Mouse (Mus musculus) heart, adult 8-10 months (tissue): ENCODE data around the gene Cgn. TPM values are rescaled to one million over a fixed set of nuclear protein-coding genes. Genes with fewer than 3 reads are reported as not detected.
A peak's percentile ranks its signal among the peaks of the same experiment; 100 is the strongest.

ENCODE experiments used
- DNase-seq: peaks from one replicate; pipeline ENCODE4 v3.0.0; 2022; ENCODE audit warnings: low spot score
- total RNA-seq, 4 experiments: library from RNA; stranded (reverse); gene quantifications; 2 replicates each; pipeline ENCODE4 v1.2.4; 2022

The Cgn gene
- total RNA-seq, result under 1 TPM; 0.37 to 0.85 (median 0.54) TPM

DNA sequence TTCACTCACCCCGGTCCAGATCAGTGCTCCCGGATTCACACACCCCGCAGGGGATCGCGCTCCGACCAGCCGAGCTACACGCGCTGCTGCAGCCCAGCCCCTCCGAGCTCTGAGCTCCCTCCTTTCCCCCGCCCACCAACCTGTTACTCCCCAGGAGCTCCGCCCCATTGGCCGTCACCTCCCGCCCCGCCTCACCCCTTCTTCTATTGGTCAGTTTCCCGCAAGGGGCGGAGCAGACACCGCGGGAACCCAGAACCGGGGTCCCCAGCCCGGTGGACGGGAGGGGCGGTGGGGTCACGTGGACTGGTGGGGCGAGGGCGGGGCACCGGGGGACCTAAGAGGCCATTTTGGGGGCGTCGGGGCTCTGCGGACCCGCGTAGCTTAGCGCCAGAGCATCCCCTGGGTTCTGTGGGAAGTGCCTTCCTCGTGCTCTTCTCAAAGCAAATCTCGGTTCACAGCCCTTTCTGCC is at the start of gene Cgn:
Gene Cgn, minus strand, starts transcription at position 126 of the 469 bp plus-strand sequence.
- DNase-seq, result peak; percentile 81

DNA sequence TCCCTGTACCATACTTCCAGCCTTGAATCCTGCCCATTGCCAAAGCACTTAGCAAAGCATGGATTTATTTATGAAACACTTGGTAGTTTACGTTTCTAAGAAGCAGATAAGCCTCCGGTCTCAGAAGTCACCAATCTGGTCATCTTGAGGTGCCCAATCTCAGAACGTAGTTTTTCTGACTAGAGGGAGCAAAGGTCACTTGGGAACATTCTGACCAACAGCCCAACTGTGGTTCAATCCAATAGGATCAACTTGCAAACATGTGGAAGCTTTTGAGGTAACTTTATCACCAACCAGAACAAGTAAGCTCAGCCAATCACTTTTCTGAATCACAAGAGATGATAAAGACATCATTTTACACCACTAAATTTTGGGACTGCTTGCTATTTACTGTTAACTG is 49.1 kb upstream of the Cgn start:
- no peak for DNase-seq

- no peak for DNase-seq
Measured at GRCm38 (mm10) chr3:94833358-94833757, 47.1 kb upstream of the Cgn start.

- no peak for DNase-seq
Measured at GRCm38 (mm10) chr3:94832701-94833100, 46.4 kb upstream of the Cgn start.

- no peak for DNase-seq
Measured at GRCm38 (mm10) chr3:94832100-94832499, 45.8 kb upstream of the Cgn start.

DNA sequence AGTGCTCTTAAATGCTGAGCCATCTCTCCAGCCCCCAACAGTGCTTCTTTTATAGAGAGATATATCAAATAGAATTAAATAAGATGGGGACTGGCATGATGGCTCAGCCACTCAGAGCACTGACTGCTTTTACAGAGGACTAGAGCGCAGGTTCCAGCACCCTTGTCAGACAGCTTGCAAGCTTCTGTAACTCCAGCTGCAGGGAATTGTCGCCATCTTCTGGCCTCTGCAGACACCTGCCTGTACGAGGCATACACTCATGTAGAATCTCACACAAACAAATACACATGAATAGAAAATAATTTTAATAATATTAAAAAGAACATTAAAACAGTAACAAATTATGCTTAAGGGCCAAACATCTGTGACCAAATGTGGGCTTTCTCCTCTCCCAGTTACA is 37.8 kb upstream of the Cgn start:
- DNase-seq, result no peak

DNA sequence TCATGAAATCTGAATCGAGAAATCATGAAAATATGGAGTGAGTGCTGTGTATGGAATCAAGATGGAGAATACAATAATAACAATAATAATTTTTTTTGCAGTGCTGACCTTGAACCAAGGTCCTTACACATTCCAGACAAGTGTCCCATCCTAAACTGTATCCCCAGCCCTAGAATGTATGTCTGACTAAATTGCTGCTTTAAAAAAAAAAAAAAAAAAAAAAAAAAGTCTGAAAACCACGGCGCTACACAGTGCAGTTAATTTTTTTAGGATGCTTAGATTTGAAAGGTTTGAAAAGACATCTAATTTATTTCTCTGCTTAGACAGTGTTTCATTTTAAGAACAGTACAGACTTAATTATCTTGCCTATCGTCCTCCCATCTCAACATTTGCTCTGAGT is 35.8 kb upstream of the Cgn start:
- no peak for DNase-seq

DNA sequence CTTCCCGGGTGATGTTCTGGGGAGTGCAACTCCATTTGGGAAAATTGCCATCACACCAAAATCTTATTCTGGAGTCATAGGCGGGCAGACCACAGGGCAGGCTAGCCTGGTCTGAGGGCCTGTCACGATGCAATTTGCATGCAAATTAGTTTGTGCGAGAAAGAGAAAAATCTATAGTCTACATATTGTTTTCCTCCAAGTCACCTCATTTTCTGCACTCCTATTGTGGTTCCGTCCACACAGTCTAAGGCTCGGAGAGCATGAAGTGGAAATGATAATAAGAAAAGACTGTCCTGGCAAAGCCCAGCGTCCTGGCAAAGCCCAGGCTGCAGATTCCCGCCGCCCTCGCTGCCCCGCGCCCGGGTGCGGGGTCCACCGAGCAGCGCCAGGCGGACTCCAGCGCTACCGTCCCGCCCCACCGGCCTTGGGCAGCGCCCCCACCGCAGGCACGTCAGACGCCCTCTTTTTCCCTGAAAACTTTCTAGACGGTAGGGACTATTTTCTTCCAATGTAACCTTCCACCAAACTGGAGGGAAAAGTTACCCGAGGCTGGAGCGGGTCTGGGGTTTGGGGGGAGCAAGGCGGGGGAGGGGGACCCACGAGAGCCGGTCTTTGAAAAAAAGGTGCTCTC is 34.8 kb upstream of the Cgn start:
- DNase-seq, result peak; percentile 50

- no peak for DNase-seq
Measured at GRCm38 (mm10) chr3:94819452-94820425, 33.4 kb upstream of the Cgn start.

GRCm38 (mm10) chr3:94817731-94818130 is 31.4 kb upstream of the Cgn start:
- no peak for DNase-seq

DNA sequence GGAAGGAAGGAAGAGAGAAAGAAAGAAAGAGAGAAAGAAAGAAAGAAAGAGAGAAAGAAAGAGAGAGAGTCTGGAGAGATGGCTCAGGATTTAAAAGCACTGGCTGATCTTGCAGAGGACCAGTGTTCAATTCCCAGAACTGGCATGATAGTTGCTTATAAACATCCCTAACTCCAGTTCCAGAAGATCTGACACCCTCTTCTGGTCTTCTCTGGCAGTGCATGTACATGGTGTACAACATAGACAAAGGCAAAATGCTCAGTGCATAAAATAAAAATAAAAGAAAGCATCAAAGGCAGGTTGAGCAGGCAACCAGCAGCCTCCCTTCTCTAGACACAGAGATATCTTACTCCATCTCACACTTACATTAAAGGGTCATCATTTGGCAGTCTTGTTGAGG is 29.3 kb upstream of the Cgn start:
- DNase-seq, result no peak

DNA sequence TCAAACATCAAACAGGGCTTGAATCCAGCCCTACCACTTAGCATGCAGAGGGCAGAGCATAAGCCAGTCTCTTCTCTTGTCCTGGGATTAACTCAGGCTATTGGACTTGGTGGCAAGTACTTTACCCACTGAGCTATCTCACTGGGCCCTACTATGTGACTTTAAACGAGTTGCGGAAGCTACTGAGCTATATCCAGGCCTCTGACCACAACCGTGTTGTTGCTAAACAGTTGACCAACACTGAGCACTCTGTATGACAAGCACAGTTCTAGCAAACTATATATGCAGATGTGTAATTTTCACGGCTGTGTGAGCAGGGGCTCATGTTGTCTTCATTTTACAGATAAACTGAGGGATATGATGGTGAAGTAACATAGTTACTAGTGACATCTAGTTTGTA is 28.4 kb upstream of the Cgn start:
- DNase-seq, result no peak

- no peak for DNase-seq
Measured at GRCm38 (mm10) chr3:94814063-94814462, 27.8 kb upstream of the Cgn start.

- DNase-seq, result no peak
Measured at GRCm38 (mm10) chr3:94813651-94814050, 27.4 kb upstream of the Cgn start.

DNA sequence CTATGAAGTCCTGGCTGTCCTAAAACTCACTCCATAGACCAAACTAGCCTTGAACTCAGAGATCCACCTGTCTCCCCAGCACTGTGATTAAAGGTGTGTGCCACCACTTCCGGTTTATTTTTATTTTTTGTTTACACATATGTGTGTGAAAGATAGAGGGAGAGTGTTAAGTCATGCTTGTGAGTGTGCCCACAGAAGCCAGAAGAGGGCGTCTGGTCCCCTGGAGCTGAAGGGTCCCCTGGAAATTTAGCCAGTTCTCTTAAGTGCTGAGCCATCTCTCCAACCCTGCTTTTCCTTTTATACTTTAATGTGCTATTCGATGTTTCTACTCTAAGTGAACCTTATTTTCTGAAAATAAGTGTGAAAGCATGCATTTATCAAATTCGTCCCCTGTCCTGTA is 25.3 kb upstream of the Cgn start:
- no peak for DNase-seq

GRCm38 (mm10) chr3:94808296-94808695 is 22.0 kb upstream of the Cgn start:
- DNase-seq, result no peak

DNA sequence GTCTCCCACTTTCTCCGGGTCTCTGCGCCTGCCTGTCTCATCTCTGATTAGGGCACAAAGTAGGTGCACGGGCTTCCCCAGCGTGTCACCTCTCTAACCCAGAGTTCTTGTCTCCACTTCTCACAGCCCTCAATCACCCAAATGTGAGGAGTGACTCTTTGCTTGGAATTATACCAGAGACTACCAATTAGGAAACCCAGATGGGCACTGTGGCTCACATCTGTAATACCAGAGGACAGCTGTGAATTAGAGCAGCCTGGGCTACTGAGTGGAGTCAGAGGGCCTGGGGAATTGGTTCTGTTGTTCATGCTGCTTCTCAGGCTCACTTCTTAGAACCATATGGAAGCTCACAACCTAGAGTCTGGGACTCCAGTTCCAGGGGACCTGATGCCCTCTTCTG is 18.7 kb upstream of the Cgn start:
- no peak for DNase-seq

- peak; percentile 14 for DNase-seq
Measured at GRCm38 (mm10) chr3:94804146-94804545, 17.9 kb upstream of the Cgn start.

DNA sequence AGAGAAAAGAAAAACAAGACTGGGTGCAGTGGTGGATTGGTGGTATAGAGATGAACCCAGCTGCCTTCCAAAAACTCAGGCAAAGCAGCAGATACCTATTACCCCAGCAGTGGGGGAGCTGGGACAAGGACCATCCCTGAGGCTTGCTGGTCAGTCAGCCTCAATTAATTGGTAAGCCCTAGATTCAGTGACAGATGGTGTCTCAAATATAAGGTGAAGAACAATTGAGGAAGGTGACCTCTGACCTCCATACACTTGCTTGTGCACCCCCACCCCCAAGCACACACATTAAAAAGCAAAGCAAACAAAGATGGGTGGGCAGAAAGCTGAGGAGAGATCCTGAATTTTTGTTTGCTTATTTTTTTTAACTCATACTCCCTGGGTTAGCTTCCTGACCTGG is 9.9 kb upstream of the Cgn start:
- DNase-seq, result no peak

- no peak for DNase-seq
Measured at GRCm38 (mm10) chr3:94795596-94796140, 9.4 kb upstream of the Cgn start.

- no peak for DNase-seq
Measured at GRCm38 (mm10) chr3:94794359-94794758, 8.1 kb upstream of the Cgn start.

DNA sequence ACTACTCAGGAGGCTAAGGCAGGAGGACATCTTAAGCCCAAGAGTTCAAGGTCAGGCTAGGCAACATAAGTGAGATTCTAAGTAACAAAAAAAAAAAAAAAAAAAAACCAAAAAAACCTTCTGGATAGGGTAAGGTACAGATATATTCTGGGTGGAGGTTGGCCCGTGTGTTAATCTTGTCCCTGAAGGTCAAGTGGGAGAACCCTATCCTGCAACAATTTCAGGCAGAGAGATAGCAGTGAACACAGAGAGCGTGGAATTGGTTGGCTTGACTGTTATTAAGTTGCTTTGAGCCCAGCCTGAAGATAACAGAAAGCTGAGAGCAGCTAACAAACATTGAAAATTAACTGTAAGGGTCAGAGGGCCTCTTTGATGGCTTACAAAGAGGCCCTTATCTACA is 7.4 kb upstream of the Cgn start:
- DNase-seq, result no peak

- no peak for DNase-seq
Measured at GRCm38 (mm10) chr3:94792258-94792657, 6.0 kb upstream of the Cgn start.
